Mouse (Mus musculus) spleen, postnatal 4 days (tissue): ENCODE measurements around the gene Zfp462.

Source experiments
- DNase-seq, 2 experiments: peaks; one replicate each; pipeline ENCODE4 v3.0.0; 2022; ENCODE audit warnings: low spot score in 2 of 2

Gene Zfp462

GRCm38 (mm10) chr4:55047266-55047665 lies 102.4 kb downstream of the Zfp462 start:
- no peak for DNase-seq

- DNase-seq: peak in 1 of 2 experiments; percentile 52
Observed at GRCm38 (mm10) chr4:55049938-55050610, 105.2 kb downstream of the Zfp462 start.

- DNase-seq: peak in 1 of 2 experiments; percentile 23
Observed at GRCm38 (mm10) chr4:55051345-55051744, 106.5 kb downstream of the Zfp462 start.

GRCm38 (mm10) chr4:55052686-55053085 lies 107.8 kb downstream of the Zfp462 start:
- DNase-seq: peak in 1 of 2 experiments; percentile 49

GRCm38 (mm10) chr4:55057666-55058455 lies 113.0 kb downstream of the Zfp462 start:
- DNase-seq: no peak

- DNase-seq: no peak
Observed at GRCm38 (mm10) chr4:55058901-55059300, 114.1 kb downstream of the Zfp462 start.

- no peak for DNase-seq
Observed at GRCm38 (mm10) chr4:55066341-55067170, 121.7 kb downstream of the Zfp462 start.

GRCm38 (mm10) chr4:55071535-55071934 lies 126.7 kb downstream of the Zfp462 start:
- DNase-seq: no peak

- DNase-seq: no peak
Observed at GRCm38 (mm10) chr4:55077133-55077889, 132.5 kb downstream of the Zfp462 start.

GRCm38 (mm10) chr4:55077902-55078716 lies 133.3 kb downstream of the Zfp462 start:
- no peak for DNase-seq

- DNase-seq: no peak
Observed at GRCm38 (mm10) chr4:55079056-55079455, 134.2 kb downstream of the Zfp462 start.

GRCm38 (mm10) chr4:55084080-55084688 lies 139.3 kb downstream of the Zfp462 start:
- DNase-seq: no peak

GRCm38 (mm10) chr4:55088153-55088552 lies 143.3 kb downstream of the Zfp462 start:
- DNase-seq: no peak

- no peak for DNase-seq
Observed at GRCm38 (mm10) chr4:55088922-55089321, 144.1 kb downstream of the Zfp462 start.

GRCm38 (mm10) chr4:55097157-55097556 lies 152.3 kb downstream of the Zfp462 start:
- no peak for DNase-seq

GRCm38 (mm10) chr4:55098366-55098765 lies 153.5 kb downstream of the Zfp462 start:
- DNase-seq: no peak

GRCm38 (mm10) chr4:55100851-55101250 lies 156.0 kb downstream of the Zfp462 start:
- DNase-seq: no peak

GRCm38 (mm10) chr4:55101601-55102000 lies 156.8 kb downstream of the Zfp462 start:
- no peak for DNase-seq

GRCm38 (mm10) chr4:55102382-55102781 lies 157.5 kb downstream of the Zfp462 start:
- no peak for DNase-seq

GRCm38 (mm10) chr4:55103575-55103974 lies 158.7 kb downstream of the Zfp462 start:
- no peak for DNase-seq
